Mouse (Mus musculus): ENCODE results near the gene Ctns. TPM values are rescaled to one million over a fixed set of nuclear protein-coding genes. Genes with fewer than 3 reads are reported as not detected.

Gene Ctns
- polyA plus RNA-seq, 1 experiment from 2014 or later = 19.0 TPM

- peaks cover 55% of the 10 kb centered on the region for H3K36me3 ChIP-seq (replicated peaks)
- no peak overlapping the region for H3K4me3 ChIP-seq (replicated peaks)
- no peak overlapping the region for H3K27ac ChIP-seq
- H3K4me2 ChIP-seq = peak overlapping the region; percentile 15
- no peak for ATAC-seq (ENCODE audit: low FRiP score)
- H3K27me3 ChIP-seq = no peaks in the 10 kb centered on the region
- 94% methylated on average over 5 of the region's 5 CpGs for WGBS
- H3K9ac ChIP-seq = no peak overlapping the region
- H3K9me3 ChIP-seq = no peaks in the 10 kb centered on the region
- peaks cover 41% of the 10 kb centered on the region for H3K4me1 ChIP-seq
Measured at GRCm38 (mm10) chr11:73134222-73134621, 64.6 kb downstream of the Ctns start.

Other genes starting within 250 kb of the Ctns start
- gene Atp2a3, start 237.9 kb downstream of the Ctns start, polyA plus RNA-seq (2016; fragmentation: Nextera tagmentation; extraction: Ambion mirVana) = 0.60 and 0.68 TPM in 2 replicates
- gene P2rx1, start 199.9 kb downstream of the Ctns start, polyA plus RNA-seq (2016; fragmentation: Nextera tagmentation; extraction: Ambion mirVana) = 0.52 and 0.74 TPM in 2 replicates
- gene Camkk1, start 180.0 kb downstream of the Ctns start, polyA plus RNA-seq (2016; fragmentation: Nextera tagmentation; extraction: Ambion mirVana) = 9.0 and 9.7 TPM in 2 replicates
- gene Ncbp3, start 151.3 kb downstream of the Ctns start, polyA plus RNA-seq (2016; fragmentation: Nextera tagmentation; extraction: Ambion mirVana) = 12.4 and 13.6 TPM in 2 replicates
- 0.37 and 0.38 TPM in 2 replicates for gene Itgae, start 108.5 kb downstream of the Ctns start, polyA plus RNA-seq (2016; fragmentation: Nextera tagmentation; extraction: Ambion mirVana)
- 18.5 and 19.1 TPM in 2 replicates for gene Haspin, start 60.7 kb downstream of the Ctns start, polyA plus RNA-seq (2016; fragmentation: Nextera tagmentation; extraction: Ambion mirVana)
- gene P2rx5, start 38.6 kb downstream of the Ctns start, polyA plus RNA-seq (2016; fragmentation: Nextera tagmentation; extraction: Ambion mirVana) = 0.27 and 0.42 TPM in 2 replicates
- gene Emc6, start 22.0 kb downstream of the Ctns start, polyA plus RNA-seq (2016; fragmentation: Nextera tagmentation; extraction: Ambion mirVana) = 123 and 129 TPM in 2 replicates
- 158 and 163 TPM in 2 replicates for gene Tax1bp3, start 22.0 kb downstream of the Ctns start, polyA plus RNA-seq (2016; fragmentation: Nextera tagmentation; extraction: Ambion mirVana)
- 1.1 and 1.2 TPM in 2 replicates for gene Shpk, start 418 bp upstream of the Ctns start, polyA plus RNA-seq (2016; fragmentation: Nextera tagmentation; extraction: Ambion mirVana)
- not detected in 2 replicates for gene Trpv1, start 35.2 kb upstream of the Ctns start, polyA plus RNA-seq (2016; fragmentation: Nextera tagmentation; extraction: Ambion mirVana)
- 0.04 TPM in 1 of 2 replicates, not detected in the other for gene Trpv3, start 68.3 kb upstream of the Ctns start, polyA plus RNA-seq (2016; fragmentation: Nextera tagmentation; extraction: Ambion mirVana)
- 0.33 TPM in 1 of 2 replicates, not detected in the other for gene Aspa, start 130.6 kb upstream of the Ctns start, polyA plus RNA-seq (2016; fragmentation: Nextera tagmentation; extraction: Ambion mirVana)
- not detected in 2 replicates for gene Gm49340, start 130.7 kb upstream of the Ctns start, polyA plus RNA-seq (2016; fragmentation: Nextera tagmentation; extraction: Ambion mirVana)
- not detected in 2 replicates for gene Spata22, start 130.7 kb upstream of the Ctns start, polyA plus RNA-seq (2016; fragmentation: Nextera tagmentation; extraction: Ambion mirVana)
- 0.24 TPM in 1 of 2 replicates, not detected in the other for gene Olfr20, start 151.7 kb upstream of the Ctns start, polyA plus RNA-seq (2016; fragmentation: Nextera tagmentation; extraction: Ambion mirVana)
- gene Olfr376, start 172.2 kb upstream of the Ctns start, polyA plus RNA-seq (2016; fragmentation: Nextera tagmentation; extraction: Ambion mirVana) = not detected in 2 replicates
- gene Olfr1, start 200.6 kb upstream of the Ctns start, polyA plus RNA-seq (2016; fragmentation: Nextera tagmentation; extraction: Ambion mirVana) = not detected in 2 replicates
- gene Olfr378, start 229.4 kb upstream of the Ctns start, polyA plus RNA-seq (2016; fragmentation: Nextera tagmentation; extraction: Ambion mirVana) = not detected in 2 replicates

Measured in forebrain, embryonic 12.5 days (tissue).